Mouse (Mus musculus): ENCODE measurements at regions not wholly inside any gene's neighbourhood (a gene's known extent, or its start where the extent isn't known, plus 50 kb on each side); places are given as distances from the start of the nearest gene placed in this dataset.
"Not testable (repeated sequence)": the region's sequence is repeated elsewhere in the genome, so short reads cannot be mapped to it uniquely, and the experiment has no call there.

DNA sequence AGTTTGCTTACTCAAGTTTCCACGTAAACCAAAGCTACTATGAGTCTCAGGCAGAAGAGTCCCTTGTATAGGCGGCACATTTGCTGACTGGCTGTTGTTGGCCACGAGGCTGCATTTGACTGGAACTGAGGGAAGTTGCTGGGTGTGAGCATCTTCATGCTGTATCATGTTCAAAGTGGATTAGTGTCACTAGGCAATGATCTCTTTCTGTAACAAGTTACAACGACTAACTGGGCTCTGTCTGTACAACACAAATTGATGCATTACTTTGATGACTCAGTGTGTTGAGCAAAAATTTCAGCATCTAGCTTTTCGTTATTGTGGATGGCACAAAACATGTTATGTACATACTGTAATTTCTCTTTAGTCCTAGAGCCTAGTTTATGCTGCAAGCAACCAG lies 203.7 kb upstream of the P2ry1 start:
- no peak for DNase-seq (ENCODE audit: extremely low spot score, low spot score)

DNA sequence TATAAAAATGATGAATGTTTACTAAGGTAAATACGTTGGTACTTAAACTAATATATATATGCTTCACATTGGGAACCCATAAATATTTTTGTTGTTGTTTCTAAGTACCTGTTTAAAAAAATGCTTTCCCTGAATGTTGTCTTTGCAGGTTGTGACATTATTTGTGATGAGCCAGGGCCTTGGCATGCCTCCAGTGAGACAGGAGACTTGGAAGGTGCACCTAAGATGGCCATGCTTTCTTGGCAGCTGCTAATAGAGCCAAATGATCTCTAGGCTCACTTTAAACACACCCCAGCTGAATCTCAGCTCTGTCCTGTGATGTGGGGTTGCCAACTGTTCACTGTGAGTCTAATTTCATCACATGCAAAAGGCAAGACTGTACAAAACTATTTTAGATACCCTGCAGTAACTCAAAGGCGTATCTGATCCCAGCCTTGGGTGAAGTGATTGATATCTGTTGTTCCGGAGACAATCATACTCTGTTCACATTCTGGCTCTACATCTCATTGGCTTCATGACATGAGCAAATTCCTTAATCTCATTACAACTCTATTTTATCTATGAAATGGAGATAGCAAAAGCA lies 197.8 kb upstream of the P2ry1 start:
- DNase-seq (ENCODE audit: extremely low spot score, low spot score): no peak

DNA sequence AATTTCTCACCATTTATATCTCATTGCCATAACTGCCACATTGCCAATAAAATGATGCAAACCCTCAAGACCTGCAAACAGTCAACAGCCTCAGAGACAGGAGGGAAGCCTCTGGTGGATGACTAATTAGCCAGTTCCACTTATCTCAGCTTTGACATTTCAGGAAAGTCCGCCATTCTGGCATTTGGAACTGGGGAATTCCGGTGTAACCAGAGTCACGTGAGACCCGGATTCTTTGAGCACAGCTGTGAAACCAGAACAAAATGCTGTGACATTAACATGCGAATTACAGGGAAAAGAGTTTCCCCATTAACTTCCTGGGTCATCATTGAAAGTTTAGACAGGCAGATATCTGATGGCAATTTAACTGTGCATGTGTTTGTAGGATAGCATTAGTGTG lies 190.7 kb upstream of the P2ry1 start:
- DNase-seq (ENCODE audit: extremely low spot score, low spot score): no peak

DNA sequence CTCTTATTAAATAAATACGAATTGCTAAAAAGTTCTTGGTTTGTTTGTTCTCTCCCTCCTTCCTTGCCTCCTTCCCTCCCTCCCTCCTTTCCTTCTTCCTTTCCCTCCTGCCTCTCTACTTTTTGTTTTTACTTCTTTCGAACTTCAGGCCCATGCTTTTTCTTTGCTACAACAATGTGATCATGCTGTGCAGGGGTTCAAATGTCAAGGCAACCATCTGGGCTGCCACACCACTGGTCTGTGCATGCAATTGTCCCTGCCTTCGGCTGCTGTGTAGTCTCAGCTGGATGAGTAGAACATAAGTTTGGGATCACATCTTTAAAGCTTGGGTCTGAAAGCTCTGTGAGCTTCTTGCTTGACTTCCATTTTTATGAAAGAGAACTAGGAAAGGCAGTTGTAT lies 189.1 kb upstream of the P2ry1 start:
- no peak for DNase-seq (ENCODE audit: extremely low spot score, low spot score)

DNA sequence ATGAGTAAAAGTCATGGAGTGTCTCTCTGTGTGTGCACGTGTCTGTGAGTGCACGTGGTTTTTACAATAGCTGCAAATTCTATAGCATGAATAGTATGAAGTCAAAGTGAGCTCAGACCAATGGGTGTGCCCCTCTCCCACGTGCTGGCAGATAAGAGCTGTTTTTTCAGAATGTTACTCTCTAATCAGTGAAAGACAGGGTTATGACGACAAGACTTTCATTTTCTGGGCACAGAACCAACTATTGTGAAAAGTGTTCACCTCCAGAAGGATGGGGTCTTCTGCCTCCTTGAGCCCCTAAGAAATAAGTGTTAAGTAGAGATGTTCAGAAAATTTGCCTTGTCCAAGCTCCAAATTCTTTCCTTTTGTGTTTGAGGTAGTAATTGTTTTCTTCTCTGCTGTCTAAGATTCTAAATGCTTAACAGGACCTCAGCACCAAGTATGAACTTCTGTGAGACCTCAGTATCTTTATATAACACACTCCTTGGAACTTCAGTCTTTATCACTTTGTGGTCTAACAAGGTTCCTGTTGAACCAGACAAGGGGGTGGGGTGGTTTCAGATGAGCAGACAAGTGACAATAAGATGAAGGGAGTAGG lies 182.8 kb upstream of the P2ry1 start:
- no peak for DNase-seq (ENCODE audit: extremely low spot score, low spot score)

DNA sequence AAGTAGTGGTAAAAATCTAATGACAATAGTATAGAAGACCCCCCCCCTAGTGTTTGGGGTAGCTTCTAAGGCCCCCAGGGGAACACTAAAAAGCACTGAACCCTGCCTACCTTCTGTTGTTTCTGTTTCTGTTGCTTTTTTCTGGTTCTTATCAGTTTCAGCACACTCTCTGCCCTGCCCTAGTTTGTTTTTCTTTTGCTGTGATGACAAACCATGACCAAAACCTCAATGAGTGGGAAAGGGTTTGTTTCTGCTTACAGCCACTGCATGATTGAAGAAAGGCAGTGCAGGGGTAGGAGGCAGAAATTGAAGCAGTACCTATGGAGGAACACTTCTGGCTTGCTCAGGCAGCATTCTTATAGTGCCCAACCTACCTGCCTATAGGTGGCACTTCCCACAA lies 181.1 kb upstream of the P2ry1 start:
- DNase-seq (ENCODE audit: extremely low spot score, low spot score): no peak

DNA sequence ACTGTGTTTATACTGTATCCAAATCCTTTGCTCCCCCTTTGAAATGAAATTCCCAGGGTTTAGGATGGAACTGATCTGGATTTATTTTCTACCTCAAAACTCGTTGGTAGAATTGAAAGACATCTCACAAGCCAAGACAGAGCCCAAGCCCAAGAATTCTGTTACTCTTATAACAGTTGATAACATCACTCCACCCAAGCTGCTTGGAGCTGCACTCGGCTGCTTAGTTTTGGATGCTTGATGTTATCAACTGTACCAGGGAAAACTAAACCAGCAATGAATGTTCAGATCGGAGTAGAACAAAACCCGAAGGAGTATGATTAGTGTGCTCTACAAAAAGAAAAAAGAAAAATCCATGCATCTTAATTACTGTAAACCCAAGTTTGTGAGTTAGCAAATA lies 175.8 kb upstream of the P2ry1 start:
- no peak for DNase-seq (ENCODE audit: extremely low spot score, low spot score)

DNA sequence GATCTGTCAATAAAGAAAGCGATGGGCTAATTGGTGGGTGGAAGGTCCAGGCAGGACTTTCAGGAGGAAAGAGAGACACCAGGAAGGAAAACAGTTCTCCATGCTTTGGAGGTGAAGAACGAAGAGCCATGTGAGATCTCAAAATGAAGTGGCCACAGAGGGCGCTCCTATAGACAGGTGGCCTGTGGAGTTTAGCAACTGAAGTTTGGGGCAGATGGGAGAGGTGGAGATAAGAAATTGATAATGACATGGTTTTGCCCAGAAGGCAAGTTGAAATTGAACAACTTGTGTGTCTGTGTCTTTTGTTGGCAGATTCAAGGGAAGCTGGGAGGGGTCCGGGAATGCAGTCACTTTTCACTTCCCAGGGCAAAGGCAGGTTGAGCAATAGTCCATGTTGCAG lies 170.2 kb upstream of the P2ry1 start:
- no peak for DNase-seq (ENCODE audit: extremely low spot score, low spot score)

DNA sequence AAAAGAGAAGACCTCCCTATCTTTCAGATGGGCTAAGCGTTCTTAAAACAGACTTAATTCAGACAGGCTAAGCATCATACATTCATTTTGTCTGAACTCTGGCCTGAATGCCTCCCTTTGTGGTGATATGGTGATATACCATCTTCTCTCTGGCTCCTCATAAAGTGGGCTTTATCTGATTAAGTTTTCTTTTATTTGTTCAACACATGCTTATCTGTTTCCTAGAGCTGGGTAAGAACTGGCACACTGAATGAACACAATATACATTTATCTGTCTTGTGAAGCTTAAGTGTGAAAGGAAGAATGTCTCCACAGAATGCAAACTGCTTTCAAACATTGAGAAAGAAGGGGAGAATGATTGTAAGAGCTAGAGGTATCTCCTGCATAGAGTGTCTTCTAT lies 160.7 kb upstream of the P2ry1 start:
- no peak for DNase-seq (ENCODE audit: extremely low spot score, low spot score)

DNA sequence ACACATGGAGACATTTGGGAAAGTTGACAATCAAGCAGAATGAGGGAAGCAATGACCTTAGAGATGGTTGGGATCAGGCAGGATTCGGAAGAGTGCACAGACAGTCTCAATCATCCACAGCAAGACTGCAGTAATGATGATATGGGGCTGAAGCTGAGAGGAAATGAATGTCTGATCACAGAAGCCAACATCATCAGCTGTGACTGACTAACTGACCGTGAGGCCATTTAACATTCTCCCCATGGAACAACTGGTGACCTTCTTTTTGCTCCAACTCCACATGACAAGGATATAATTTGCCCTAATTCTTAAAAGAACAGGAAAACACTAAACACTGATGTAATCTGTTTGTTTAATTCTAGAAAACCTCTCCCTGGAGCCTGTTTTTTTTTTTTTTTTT lies 157.3 kb upstream of the P2ry1 start:
- no peak for DNase-seq (ENCODE audit: extremely low spot score, low spot score)

DNA sequence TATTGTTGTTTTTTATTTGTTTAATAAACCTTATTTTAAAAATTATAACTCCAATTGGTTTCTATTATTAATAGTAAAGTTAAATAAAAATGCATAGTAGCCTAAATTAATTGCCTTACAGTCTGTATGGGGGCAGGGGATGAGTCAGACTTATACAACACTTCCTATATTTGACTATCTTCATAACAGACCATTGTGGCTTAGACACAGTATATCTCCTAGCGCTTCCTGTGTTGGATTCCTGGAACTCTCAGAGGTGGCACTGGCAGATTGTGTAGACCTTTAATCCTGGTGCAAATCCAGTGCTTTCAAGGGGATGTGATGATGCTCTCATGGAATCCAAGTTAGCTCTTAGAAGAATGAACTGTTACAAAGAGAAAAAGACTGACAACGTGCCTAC lies 154.2 kb upstream of the P2ry1 start:
- DNase-seq (ENCODE audit: extremely low spot score, low spot score): no peak

DNA sequence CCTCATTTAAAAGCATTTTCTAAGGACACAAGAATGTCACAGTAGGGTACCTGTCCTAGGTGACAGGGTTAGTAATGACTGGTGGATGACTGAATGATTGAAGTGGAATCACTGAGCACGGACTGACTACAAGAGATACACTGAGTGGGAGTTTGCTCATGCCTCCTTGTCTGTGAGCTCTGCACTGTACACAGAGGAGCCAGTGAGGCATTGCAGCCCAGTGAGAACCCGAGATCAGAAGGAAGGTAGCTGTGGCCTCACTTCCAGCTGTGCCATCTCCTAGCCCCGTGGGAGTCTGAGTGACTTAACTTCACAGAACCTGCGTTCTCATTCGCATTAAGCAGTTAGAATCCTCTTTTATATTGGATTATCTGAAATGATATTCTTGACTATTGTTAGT lies 148.8 kb upstream of the P2ry1 start:
- DNase-seq (ENCODE audit: extremely low spot score, low spot score): no peak

DNA sequence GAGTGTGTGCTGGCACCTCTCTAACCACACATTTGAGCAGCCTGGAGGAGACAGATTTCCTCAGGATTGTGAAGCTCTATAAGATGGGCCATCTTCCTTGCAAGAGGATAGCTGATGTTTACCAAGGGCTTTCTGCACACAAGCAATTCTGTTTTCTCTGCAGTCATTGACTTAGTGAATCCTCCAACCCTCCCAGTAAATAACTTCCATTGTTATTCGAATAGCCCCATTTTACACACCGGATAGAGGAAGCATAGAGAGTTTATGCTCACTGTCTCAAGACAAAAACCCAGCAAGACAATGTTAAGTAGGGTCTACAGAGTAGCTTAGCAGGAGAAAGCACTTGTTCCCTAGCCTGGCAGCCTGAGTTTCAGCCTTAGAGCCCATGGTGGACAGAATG lies 146.9 kb upstream of the P2ry1 start:
- DNase-seq (ENCODE audit: extremely low spot score, low spot score): no peak

DNA sequence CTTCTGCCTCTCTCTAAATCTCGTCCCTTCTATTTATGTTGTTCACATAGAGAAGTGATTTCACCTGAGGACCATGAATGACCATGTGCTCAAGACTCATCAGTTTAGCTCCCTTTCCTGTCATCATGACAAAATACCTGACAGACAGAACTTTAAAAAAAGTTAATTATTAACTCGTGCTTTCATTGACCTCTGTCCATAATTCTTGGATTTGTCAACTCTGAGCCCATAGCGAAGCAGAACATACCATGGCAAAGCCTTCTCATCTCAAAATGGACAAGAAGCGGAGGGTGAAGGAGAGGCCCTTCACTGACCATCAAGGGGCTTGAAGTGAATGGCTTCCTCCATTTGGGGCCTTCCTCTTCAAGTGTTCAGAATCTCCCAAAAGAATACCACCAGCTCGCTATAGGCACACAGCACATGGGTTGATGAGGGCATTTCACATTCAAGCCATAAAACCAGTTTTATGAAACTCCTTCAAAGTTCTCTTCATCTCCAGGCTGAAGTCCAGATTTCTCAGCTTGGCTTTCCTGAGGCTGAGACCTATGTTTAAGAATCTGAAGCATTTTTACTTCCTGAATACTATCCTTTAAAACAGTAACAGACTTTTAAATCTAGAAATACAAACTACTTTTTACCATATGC lies 144.0 kb upstream of the P2ry1 start:
- DNase-seq (ENCODE audit: extremely low spot score, low spot score): no peak

DNA sequence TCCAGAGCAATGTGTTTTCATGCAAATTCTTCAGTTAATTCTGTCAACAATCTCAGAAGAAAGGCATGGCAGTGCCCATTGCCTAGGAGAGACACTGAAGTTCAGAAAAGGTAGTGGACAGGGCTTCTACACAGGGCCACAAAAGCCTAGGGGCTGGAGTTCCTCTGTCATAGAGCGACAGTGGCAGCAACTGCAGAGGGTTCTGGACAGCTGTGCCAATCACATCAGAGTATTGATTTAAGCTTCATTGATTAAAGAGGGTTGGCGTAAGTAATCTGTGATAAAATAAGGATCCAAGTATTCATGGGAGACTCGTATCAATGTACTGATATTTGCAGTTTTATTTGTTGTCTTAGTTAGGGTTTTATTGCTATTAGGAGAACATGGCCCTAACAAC lies 143.5 kb upstream of the P2ry1 start:
- DNase-seq (ENCODE audit: extremely low spot score, low spot score): no peak

DNA sequence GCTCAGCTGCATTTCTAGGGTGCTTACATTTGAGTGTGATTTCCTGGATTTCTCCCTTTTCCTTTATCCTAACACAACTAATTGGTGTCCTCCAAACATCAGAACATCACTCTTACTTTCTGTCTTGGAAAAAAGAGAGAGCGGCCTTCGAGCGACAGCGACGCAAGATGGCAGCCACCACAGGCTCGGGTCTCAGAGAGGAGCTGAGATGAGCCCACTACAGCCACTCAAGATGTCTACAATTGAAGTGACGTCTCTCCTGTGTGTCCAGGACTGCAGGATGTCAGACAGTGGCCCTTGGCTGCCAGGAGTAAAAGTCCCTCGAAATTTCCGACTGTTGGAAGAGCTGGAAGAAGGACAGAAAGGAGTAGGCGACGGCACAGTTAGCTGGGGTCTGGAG lies 125.7 kb upstream of the P2ry1 start:
- not testable (repeated sequence) for DNase-seq (ENCODE audit: extremely low spot score, low spot score)

DNA sequence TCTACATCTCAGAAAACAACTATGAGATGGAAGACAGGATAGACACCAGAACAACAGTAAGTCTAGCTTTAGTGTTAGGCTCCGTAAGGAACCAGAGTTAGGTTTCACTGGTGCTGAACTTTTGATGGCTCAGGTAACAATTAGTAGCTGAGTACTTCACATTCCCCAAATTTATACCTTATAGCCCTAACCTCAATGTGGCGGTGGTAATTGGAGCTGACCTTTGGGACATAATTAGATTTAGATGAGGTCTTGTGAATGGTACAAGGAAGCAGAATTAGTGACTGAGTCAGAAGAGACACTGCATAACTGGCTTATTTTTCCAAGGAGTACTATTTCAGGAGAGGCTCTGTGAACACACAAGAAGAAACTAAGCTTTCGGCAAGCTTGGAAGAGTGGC lies 123.7 kb upstream of the P2ry1 start:
- no peak for DNase-seq (ENCODE audit: extremely low spot score, low spot score)

DNA sequence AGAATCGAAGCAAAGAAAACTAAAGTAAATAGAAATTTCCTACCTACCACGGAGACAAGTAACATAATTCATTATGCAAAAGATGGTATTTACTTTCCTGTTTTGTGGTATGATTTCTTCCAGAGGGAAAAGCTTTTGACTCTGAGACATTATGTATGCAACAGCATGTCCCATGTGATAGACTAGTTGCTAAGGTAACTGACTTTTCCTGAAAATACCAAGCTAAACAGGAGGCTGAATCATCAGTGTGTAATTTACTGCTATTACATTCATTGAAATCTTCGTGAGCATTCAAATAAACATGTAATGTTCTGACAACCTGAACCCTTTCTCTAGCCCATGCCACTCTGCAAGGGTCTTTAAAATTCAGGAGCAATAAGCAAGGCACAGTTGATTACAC lies 118.6 kb upstream of the P2ry1 start:
- no peak for DNase-seq (ENCODE audit: extremely low spot score, low spot score)

DNA sequence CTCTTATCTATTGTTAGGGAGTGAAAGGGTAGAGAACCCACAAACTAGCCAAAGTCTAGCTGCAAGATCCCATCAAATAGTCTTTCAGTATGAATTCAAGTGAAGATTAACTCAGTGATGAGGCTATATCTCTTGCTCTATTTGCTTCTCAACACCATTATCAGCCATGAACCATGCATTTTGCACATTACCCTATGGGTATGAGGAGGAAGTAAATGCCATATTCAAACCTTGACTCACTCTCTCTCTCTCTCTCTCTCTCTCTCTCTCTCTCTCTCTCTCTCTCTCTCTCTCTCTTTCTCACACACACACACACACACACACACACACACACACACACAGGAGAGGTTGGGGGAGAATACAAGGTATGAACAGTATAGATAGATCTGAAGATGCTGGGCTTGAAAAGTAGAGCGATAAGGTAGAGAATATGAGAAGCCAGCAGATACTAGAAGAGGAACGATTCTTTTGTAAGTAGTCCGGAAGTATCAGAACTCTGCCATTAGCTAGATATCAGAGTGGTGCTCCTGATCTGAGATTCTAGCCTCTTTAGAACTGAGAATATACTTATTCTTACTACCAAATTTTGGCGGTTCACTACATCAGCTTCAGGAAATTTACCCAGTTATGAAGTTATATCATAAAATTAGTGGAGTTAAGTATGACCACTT lies 113.3 kb upstream of the P2ry1 start:
- no peak for DNase-seq (ENCODE audit: extremely low spot score, low spot score)

DNA sequence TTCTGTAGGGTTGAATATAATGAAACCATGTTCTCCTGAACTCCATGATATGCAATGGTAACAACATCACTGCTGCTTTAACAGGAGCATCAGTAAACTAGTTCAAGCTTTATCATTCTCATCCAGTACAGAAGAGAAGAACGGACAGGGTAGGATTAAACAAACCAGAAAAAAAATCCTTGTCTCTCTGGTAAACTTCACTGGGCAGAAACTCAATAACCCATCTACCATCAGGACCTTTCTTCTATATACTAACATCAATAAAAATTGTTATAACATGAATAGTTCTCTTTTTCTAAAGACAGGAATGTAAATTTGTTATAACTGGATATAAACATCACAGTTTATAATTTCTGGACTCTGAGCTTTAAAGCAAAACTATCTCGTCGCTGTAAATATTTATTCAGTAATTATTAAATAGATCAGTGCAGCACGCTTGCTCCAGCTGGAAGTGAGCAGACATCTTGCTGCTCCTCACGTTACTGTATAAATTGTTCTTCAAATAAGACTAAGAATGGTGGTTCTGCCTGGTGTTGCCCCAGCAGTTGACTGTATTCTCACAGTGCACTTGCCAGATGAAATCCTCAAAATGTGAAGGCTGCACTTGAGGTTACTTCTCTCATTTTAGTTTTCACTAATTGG lies 104.8 kb upstream of the P2ry1 start:
- DNase-seq (ENCODE audit: extremely low spot score, low spot score): no peak

DNA sequence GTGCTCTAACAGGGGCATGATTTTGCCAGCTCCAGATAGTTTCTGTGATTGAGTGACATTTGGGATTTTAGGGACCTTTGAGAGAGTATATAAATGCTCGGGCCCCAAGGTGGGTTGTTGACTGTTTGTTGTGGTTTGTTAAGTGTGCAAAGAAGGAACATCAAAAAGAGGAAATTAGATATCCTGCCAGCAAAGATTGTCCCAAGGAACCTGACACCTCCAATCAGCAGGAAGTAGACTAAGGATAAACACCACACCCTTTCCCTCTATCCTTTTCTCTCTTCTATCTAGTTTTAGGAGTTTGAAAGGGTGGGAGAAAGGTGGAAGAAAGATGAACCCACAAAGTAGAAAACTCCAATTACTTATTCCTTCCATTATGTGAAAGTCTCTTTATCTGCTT lies 103.9 kb upstream of the P2ry1 start:
- no peak for DNase-seq (ENCODE audit: extremely low spot score, low spot score)

DNA sequence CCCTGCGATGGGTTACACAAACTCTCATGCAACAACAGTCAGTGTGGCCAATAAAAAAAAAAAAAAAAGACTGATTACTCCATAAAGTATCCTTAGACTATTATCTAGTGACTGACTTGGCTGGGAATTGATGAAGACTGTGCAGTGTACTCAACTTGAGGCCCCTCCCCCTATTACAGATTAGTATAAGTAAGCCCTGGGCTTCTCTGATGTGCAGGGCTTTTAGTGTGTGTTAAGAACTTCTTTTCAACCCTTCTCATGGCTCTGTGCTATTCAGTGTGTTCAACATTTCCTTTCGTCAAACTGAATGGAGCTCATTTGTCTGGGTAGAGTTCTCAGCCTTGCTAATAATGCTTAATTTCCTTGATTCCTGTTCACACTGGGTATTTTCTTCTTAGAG lies 101.0 kb upstream of the P2ry1 start:
- DNase-seq (ENCODE audit: extremely low spot score, low spot score): no peak
